Comparison of ENCODE assay signal across 16 mouse cellular contexts in genomic region chr19:32577749-32578148, GRCm38 (mm10). TPM values are rescaled to one million over a fixed set of nuclear protein-coding genes. Genes with fewer than 3 reads are reported as not detected.
DNase-seq lines count a peak whose midpoint lies in the region; ATAC-seq and TF ChIP-seq lines count a peak whose summit lies in the region.
"Had no signal": no experiment of that assay in that cellular context is flagged by ENCODE, and none has a peak within 500 bp of the region (broad histone marks: within the 10 kb centered on the region; RNA-seq: fewer than 3 reads in every experiment).

No protein-coding gene starts in this region.

- H3K4me2 ChIP-seq in heart, embryonic 16.5 days (ENCODE audit: low read depth, low read length), result no peak overlapping the region
- H3K4me2 ChIP-seq in midbrain, embryonic 14.5 days (ENCODE audit: low read length), result no peak overlapping the region
- no peak overlapping the region for H3K4me2 ChIP-seq in embryonic facial prominence, embryonic 14.5 days (ENCODE audit: low read depth, low read length)
- H3K4me2 ChIP-seq in limb, embryonic 14.5 days (replicated peaks; ENCODE audit: low read depth, low read length, severe bottlenecking), result no peak overlapping the region
- H3K4me2 ChIP-seq: limb, embryonic 12.5 days; midbrain, embryonic 13.5 days had no signal

- TF ChIP-seq POLR2A in heart, adult 2 months (IDR thresholded peaks at IDR 0.05; ENCODE audit: insufficient read depth, low read depth, low read length), result no peak
- no peak for TF ChIP-seq POLR2A in limb, embryonic 14.5 days (IDR thresholded peaks at IDR 0.05; ENCODE audit: borderline replicate concordance, extremely low read depth, insufficient read depth, insufficient read length)

- H3K79me2 ChIP-seq in heart, adult 2 months (replicated peaks; ENCODE audit: control insufficient read depth, insufficient read depth, low read length), result no peaks in the 10 kb centered on the region

- no peak overlapping the region for H3K9ac ChIP-seq in heart, embryonic 16.5 days (ENCODE audit: low read length)
- H3K9ac ChIP-seq in heart, adult 2 months (ENCODE audit: low read depth, low read length), result no peak overlapping the region
- H3K9ac ChIP-seq in midbrain, embryonic 14.5 days (replicated peaks; ENCODE audit: low read length), result no peak overlapping the region
- H3K9ac ChIP-seq in embryonic facial prominence, embryonic 14.5 days (ENCODE audit: low read depth, low read length), result no peak overlapping the region
- H3K9ac ChIP-seq in limb, embryonic 14.5 days (ENCODE audit: low read depth, low read length, severe bottlenecking), result no peak overlapping the region
- H3K9ac ChIP-seq: limb, embryonic 12.5 days; midbrain, embryonic 13.5 days had no signal

- intact Hi-C loops in heart, adult 2 months (cut with DNase I), result no loop called here

- H3K4me3 ChIP-seq in heart, embryonic 16.5 days (ENCODE audit: low read length), result no peak overlapping the region
- H3K4me3 ChIP-seq in heart, adult 2 months, result no peak overlapping the region
- H3K4me3 ChIP-seq in midbrain, embryonic 14.5 days (replicated peaks; ENCODE audit: low read depth, low read length), result no peak overlapping the region
- H3K4me3 ChIP-seq in midbrain, embryonic 10.5 days, result no peak overlapping the region
- no peak overlapping the region for H3K4me3 ChIP-seq in embryonic facial prominence, embryonic 14.5 days (ENCODE audit: low read depth, low read length)
- H3K4me3 ChIP-seq in limb, embryonic 14.5 days (replicated peaks; ENCODE audit: low read length), result no peak overlapping the region
- H3K4me3 ChIP-seq: limb, embryonic 12.5 days; midbrain, embryonic 13.5 days had no signal

- no peaks in the 10 kb centered on the region for H3K9me3 ChIP-seq in heart, embryonic 16.5 days (replicated peaks; ENCODE audit: control insufficient read depth, low read length)
- H3K9me3 ChIP-seq in midbrain, embryonic 14.5 days (ENCODE audit: control insufficient read depth, low read length), result no peaks in the 10 kb centered on the region
- H3K9me3 ChIP-seq in midbrain, embryonic 10.5 days (replicated peaks), result no peaks in the 10 kb centered on the region
- no peaks in the 10 kb centered on the region for H3K9me3 ChIP-seq in embryonic facial prominence, embryonic 14.5 days (ENCODE audit: control insufficient read depth, low read length)
- H3K9me3 ChIP-seq in limb, embryonic 14.5 days (ENCODE audit: control insufficient read depth, low read length), result no peaks in the 10 kb centered on the region
- H3K9me3 ChIP-seq: G1E; limb, embryonic 12.5 days; midbrain, embryonic 13.5 days had no signal

- TF ChIP-seq EP300 in heart, adult 2 months (IDR thresholded peaks at IDR 0.05; ENCODE audit: insufficient read depth, low read depth, low read length), result no peak

- no peak for DNase-seq in heart, adult 2 months
- peak; percentile 55 for DNase-seq in midbrain, embryonic 14.5 days
- DNase-seq in midbrain, embryonic 10.5 days (ENCODE audit: low spot score), result no peak
- DNase-seq in embryonic facial prominence, embryonic 14.5 days (ENCODE audit: low spot score), result peak; percentile 57
- DNase-seq in limb, embryonic 14.5 days (ENCODE audit: low spot score), result peak; percentile 59
- no peak for DNase-seq in embryo, embryonic 9.5 days (ENCODE audit: extremely low spot score)
- DNase-seq: adrenal gland, postnatal 10 days; cerebellum, adult 8-10 months; kidney, adult 11 months; kidney, postnatal 25 days; right cerebral cortex, postnatal 25 days had no signal

- peak overlapping the region; percentile 35 for H3K27ac ChIP-seq in heart, embryonic 16.5 days (ENCODE audit: low read length)
- H3K27ac ChIP-seq in heart, adult 2 months, result no peak overlapping the region
- H3K27ac ChIP-seq in midbrain, embryonic 14.5 days (replicated peaks; ENCODE audit: low read depth, low read length), result no peak overlapping the region
- H3K27ac ChIP-seq in midbrain, embryonic 10.5 days (replicated peaks), result no peak overlapping the region
- H3K27ac ChIP-seq in embryonic facial prominence, embryonic 14.5 days (replicated peaks; ENCODE audit: low read depth, low read length), result no peak overlapping the region
- H3K27ac ChIP-seq in limb, embryonic 14.5 days (replicated peaks; ENCODE audit: low read depth, low read length), result no peak overlapping the region
- H3K27ac ChIP-seq: limb, embryonic 12.5 days; macrophage; midbrain, embryonic 13.5 days had no signal

- peaks cover 11% of the 10 kb centered on the region for H3K4me1 ChIP-seq in heart, embryonic 16.5 days (ENCODE audit: control insufficient read depth, insufficient read depth, low read length)
- H3K4me1 ChIP-seq in heart, adult 2 months (ENCODE audit: control insufficient read depth, insufficient read depth, low read length), result no peaks in the 10 kb centered on the region
- no peaks in the 10 kb centered on the region for H3K4me1 ChIP-seq in midbrain, embryonic 14.5 days (ENCODE audit: control insufficient read depth, insufficient read depth, low read length)
- H3K4me1 ChIP-seq in midbrain, embryonic 10.5 days, result no peaks in the 10 kb centered on the region
- H3K4me1 ChIP-seq in embryonic facial prominence, embryonic 14.5 days (ENCODE audit: control insufficient read depth, insufficient read depth, low read length), result 0 out of 2 replicates have a peak, but pooled peaks cover 4% of the 10 kb centered on the region
- H3K4me1 ChIP-seq in limb, embryonic 14.5 days (ENCODE audit: control insufficient read depth, insufficient read depth, low read length), result peaks cover 5% of the 10 kb centered on the region

- H3K27me3 ChIP-seq in heart, embryonic 16.5 days (ENCODE audit: control insufficient read depth, insufficient read depth, low read length), result no peaks in the 10 kb centered on the region
- no peaks in the 10 kb centered on the region for H3K27me3 ChIP-seq in heart, adult 2 months (ENCODE audit: control insufficient read depth, insufficient read depth, low read length)
- H3K27me3 ChIP-seq in midbrain, embryonic 14.5 days (ENCODE audit: control insufficient read depth, insufficient read depth, low read length), result no peaks in the 10 kb centered on the region
- H3K27me3 ChIP-seq in midbrain, embryonic 10.5 days (ENCODE audit: low read depth, poor library complexity, severe bottlenecking), result no peaks in the 10 kb centered on the region
- H3K27me3 ChIP-seq in embryonic facial prominence, embryonic 14.5 days (replicated peaks; ENCODE audit: control insufficient read depth, insufficient read depth, low read length), result no peaks in the 10 kb centered on the region
- no peaks in the 10 kb centered on the region for H3K27me3 ChIP-seq in limb, embryonic 14.5 days (ENCODE audit: control insufficient read depth, insufficient read depth, low read length)
- H3K27me3 ChIP-seq: limb, embryonic 12.5 days; midbrain, embryonic 13.5 days had no signal

- TF ChIP-seq CTCF in heart, adult 2 months (IDR thresholded peaks at IDR 0.05), result no peak

- no peak for ATAC-seq in heart, embryonic 16.5 days (replicated peaks; ENCODE audit: extremely low read depth, insufficient read depth, low FRiP score)
- ATAC-seq in midbrain, embryonic 14.5 days (ENCODE audit: low FRiP score, low TSS enrichment), result no peak
- ATAC-seq in embryonic facial prominence, embryonic 14.5 days (ENCODE audit: low read depth), result no peak; the same call in 1 of the 2 replicates
- ATAC-seq in limb, embryonic 14.5 days (ENCODE audit: low FRiP score, low read depth), result no peak
- ATAC-seq: midbrain, embryonic 13.5 days had no signal

- no peaks in the 10 kb centered on the region for H3K36me3 ChIP-seq in heart, embryonic 16.5 days (ENCODE audit: control insufficient read depth, insufficient read depth)
- no peaks in the 10 kb centered on the region for H3K36me3 ChIP-seq in heart, adult 2 months (ENCODE audit: control insufficient read depth, insufficient read depth, low read length)
- H3K36me3 ChIP-seq in midbrain, embryonic 14.5 days (ENCODE audit: control insufficient read depth, insufficient read depth, low read length), result no peaks in the 10 kb centered on the region
- H3K36me3 ChIP-seq in midbrain, embryonic 10.5 days, result no peaks in the 10 kb centered on the region
- no peaks in the 10 kb centered on the region for H3K36me3 ChIP-seq in embryonic facial prominence, embryonic 14.5 days (ENCODE audit: control insufficient read depth, insufficient read depth, low read length)
- H3K36me3 ChIP-seq in limb, embryonic 14.5 days (ENCODE audit: control insufficient read depth, insufficient read depth, low read length), result no peaks in the 10 kb centered on the region
- H3K36me3 ChIP-seq: G1E; limb, embryonic 12.5 days; midbrain, embryonic 13.5 days had no signal

- WGBS in heart, embryonic 16.5 days, result 29% methylated on average over 1 of the region's 1 CpGs
- 33% methylated on average over 1 of the region's 1 CpGs for WGBS in heart, adult 2 months
- WGBS in midbrain, embryonic 14.5 days, result 23% methylated on average over 1 of the region's 1 CpGs
- 45% methylated on average over 1 of the region's 1 CpGs for WGBS in midbrain, embryonic 10.5 days
- 17% methylated on average over 1 of the region's 1 CpGs for WGBS in embryonic facial prominence, embryonic 14.5 days
- 21% methylated on average over 1 of the region's 1 CpGs for WGBS in limb, embryonic 14.5 days

RNA-seq across cellular contexts. Expression of gene Papss2, which starts 17.8 kb away (rescaled TPM):
- polyA plus RNA-seq in heart, embryonic 16.5 days (2015; fragmentation: Nextera tagmentation; extraction: Ambion mirVana), result 5.2 and 5.8 TPM in 2 replicates
- 10 to 100 TPM; 12.2 to 14.0 TPM for total RNA-seq in heart, adult 2 months (2021)
- 6.2 and 9.1 TPM in 2 replicates for polyA plus RNA-seq in heart, adult 2 months (2012; rRNA removed)
- polyA plus RNA-seq in midbrain, embryonic 14.5 days (2014; fragmentation: Nextera tagmentation; extraction: Ambion mirVana), result 0.51 and 1.0 TPM in 2 replicates
- 0.68 and 1.7 TPM in 2 replicates for polyA plus RNA-seq in midbrain, embryonic 10.5 days (2016; fragmentation: Nextera tagmentation; extraction: Ambion mirVana)
- polyA plus RNA-seq in embryonic facial prominence, embryonic 14.5 days (2014; fragmentation: Nextera tagmentation; extraction: Ambion mirVana), result 26.6 and 28.1 TPM in 2 replicates
- polyA plus RNA-seq in limb, embryonic 14.5 days (2012; rRNA removed), result 61.1 and 62.0 TPM in 2 replicates
- 48.2 and 51.1 TPM in 2 replicates for polyA plus RNA-seq in limb, embryonic 14.5 days (2014; fragmentation: Nextera tagmentation; extraction: Ambion mirVana)

Comparison
In these comparisons a context has a peak if more than half of its experiments do, and no peak if none do; other contexts are left out.
1. DNase-seq: peak in midbrain, embryonic 14.5 days (single experiment), embryonic facial prominence, embryonic 14.5 days (single experiment) and limb, embryonic 14.5 days (single experiment); none in heart, adult 2 months (0 of 2), midbrain, embryonic 10.5 days (single experiment) and embryo, embryonic 9.5 days (single experiment).